Mouse (Mus musculus) ovary, postnatal 14 days (tissue): Measurements from ENCODE around the gene Pde4dip.

Experiments used
- DNase-seq: peaks from one replicate; pipeline ENCODE4 v3.0.0; 2022; ENCODE audit warnings: low spot score

Gene Pde4dip

DNA sequence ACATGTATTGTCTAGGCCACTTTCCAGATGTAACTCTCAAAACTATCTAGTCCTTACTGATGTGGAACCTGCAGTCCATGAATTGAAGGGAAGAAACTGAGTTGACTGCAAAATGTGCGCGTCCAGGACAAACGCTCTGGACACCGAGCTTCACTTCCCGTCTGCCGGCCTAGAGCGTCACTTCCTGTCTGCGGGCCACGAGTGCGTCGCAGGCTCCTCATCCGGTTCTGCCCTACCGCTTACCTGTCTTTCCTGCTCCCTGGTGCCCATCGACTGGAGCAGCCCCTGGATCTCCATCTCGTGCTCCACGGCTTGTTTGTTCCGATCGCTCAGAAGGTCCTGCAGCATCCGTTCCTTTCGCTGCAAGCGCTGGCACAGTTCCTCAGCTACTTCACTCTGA is 136.9 kb downstream of the Pde4dip start:
- no peak for DNase-seq

DNA sequence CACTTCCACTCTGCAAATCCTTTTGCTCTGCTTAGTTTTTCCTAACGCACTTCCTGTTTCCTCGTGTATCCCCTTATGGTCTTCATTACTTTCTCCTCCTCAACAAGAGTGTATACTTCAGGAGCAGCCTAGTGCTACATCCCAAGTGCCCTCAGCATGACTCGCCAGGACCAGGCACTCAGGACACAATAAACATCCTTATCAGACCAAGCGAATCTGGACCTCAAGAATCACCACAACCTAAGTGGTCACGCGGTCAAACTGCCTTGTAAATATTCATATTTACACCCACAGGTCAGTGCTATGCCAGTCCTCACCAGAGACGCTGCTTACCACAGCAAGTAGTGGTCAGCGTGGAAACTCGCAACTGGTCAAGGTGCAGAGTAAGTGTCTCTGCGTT is 139.7 kb downstream of the Pde4dip start:
- DNase-seq: no peak

- no peak for DNase-seq
These were observed 145.7 kb downstream of the Pde4dip start for GRCm38 (mm10) chr3:97742841-97743240.

DNA sequence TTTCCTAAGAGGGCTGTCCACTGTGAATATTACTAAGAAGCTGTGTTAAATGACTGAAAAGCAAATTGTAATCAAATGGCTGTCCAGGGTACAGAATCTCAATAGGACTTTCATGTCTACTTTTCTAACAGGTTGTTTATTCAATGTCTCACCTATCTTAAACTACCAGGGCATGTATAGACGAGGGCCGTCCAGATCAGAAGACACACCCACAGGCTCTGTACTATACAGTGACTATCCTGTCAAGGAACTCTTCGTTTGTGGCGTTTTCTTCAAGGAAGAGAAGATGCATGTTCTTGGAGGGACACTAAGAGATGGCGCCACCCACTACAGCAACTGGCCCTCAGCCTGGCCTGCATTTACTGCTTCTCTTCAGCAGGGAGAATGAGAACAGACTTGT is 152.9 kb downstream of the Pde4dip start:
- no peak for DNase-seq

- no peak for DNase-seq
These were observed 154.2 kb downstream of the Pde4dip start for GRCm38 (mm10) chr3:97734259-97734658.

DNA sequence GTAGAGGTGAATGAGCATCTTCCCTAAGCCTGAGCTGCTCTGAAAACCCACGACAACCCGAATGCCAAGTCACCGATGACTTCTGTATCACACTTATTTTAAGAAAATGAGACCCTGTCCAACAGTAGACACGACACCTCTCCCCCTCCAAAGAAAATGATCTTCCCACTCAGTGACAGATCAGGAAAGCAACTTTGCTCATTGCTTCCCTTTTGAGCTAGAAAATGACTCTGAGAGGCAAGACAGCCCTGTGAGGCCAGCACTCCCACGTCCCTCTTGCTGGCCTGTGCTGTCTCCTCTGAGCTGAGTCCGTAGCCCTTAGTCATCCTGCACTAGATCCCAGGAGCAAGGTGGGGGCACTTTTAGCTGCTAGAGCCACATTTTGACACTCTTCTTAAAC is 155.9 kb downstream of the Pde4dip start:
- no peak for DNase-seq

GRCm38 (mm10) chr3:97730624-97731023 is 157.9 kb downstream of the Pde4dip start:
- no peak for DNase-seq

- peak; percentile 9 for DNase-seq
These were observed 158.4 kb downstream of the Pde4dip start for GRCm38 (mm10) chr3:97730131-97730530.

DNA sequence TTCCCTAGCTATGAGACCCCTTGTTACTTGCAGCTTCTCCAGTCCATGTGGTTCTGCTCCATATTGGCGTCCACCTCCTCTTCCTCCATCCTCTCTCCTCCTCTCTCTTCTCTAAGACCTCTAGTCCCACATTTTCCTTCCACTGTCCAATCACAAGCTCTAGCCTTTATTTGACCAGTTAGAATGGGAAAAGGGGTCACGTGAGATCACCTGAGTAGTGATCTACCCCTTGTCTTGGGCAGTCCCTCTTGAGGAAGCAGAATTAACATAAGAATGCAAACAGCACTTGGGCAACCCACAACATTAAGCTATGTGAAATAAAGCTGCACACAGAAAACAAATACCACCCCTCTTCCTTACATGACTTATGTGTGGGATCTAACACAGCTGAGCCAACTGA is 160.7 kb downstream of the Pde4dip start:
- DNase-seq: no peak

GRCm38 (mm10) chr3:97719116-97719515 is 169.4 kb downstream of the Pde4dip start:
- no peak for DNase-seq

DNA sequence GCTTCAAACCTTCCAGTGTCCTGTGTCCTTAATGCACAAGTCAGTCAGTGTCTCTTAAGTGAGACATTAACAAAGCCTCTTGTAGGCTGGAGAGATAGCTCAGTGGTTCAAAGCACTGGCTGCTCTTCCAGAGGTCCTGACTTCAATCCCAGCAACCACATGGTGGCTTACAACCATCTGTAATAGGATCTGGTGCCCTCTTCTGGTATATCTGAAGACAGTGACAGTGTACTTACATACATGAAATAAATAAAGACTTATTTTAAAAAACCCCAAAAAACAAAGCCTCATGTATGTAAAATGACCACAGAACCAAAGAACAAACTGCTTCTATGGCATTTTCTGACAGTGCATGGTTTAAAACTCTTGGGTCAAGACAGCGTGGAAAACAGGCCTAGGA is 172.6 kb downstream of the Pde4dip start:
- no peak for DNase-seq

DNA sequence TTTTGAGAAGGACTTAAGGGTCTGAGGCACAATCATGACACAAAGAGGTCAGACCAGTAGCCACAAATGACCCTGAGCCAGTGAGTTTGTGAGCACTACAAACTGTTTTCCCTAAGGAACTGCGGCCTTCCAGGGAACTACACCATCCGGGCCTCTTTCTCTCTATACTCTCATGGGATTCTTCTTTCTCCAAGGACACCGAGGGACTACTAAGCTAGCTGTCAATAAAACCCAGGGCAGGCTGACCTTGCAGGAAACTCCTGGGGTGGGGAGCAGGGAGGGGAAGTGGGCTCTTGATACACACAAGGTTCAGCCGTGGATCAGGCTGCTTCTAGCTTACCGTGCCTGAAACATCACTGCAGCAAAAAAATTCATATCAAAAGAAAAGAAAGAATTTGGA is 177.6 kb downstream of the Pde4dip start:
- no peak for DNase-seq

DNA sequence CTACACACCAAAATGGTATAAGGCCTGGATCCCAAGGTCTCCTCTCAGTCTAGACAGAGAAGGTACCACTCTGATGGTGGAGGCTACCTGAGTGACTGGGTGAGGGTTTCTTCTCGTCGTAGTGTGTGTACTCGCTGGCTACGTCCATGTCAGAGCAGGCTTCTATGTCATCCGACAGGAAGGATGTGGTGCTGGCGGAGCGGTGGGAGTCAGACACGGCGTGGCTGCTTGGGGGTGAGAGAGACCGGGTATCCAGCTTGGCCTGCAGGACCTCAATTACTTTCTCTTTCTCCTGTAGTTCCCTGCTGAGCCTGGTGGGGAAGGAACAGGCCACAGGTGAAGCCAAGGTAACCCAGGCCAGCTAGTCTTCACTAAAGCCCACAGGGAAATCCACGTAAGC is 178.4 kb downstream of the Pde4dip start:
- DNase-seq: no peak

DNA sequence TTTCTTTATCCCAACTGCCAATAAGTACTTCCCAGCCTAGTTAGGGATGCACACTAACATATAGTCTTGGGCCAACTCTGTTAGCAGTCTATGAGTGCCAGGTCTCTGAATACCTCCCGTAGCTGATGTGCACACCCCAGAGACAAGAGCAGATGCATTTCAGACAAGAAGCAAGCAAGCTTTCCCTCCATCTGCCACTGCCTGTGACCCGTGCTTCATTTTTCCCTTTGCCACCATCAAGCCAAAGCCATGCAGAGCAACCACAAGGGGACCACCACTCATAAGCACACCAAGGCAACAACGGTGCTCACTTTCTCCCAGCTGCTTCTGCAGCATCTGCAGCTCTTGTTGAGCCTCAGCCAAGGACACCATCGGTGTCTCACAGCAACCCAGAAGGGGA is 181.9 kb downstream of the Pde4dip start:
- DNase-seq: no peak

- DNase-seq: no peak
These were observed 183.0 kb downstream of the Pde4dip start for GRCm38 (mm10) chr3:97705508-97705907.

DNA sequence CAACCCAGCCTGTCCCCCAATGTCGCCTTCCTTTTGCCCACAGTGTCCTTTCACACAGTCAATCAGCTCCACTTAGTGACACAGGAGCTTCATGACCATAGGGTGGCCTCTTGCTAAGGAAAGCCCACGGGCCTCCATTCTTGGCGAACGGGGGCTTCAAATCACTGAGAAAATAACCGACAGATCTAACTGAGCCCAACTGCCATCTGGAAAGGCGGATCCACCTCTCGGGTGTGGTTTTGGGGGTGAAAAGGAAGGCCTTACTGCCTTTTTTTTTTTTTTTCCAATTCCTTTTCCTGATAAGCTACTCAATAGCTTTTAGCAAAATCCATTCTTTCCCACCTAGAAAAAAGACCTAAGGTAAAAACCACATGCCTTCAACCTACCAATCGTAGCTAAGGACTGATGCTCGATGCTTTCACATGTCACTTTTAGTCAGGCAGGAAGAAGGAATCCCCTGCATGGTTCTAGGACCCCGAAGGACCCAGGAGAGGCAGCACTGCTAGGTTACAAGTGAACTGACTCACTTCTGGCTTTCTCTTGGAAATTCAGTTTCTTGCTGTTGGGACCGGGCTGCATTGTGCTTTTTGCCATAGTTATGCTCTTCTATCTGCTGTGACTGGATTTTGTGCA is 185.9 kb downstream of the Pde4dip start:
- no peak for DNase-seq

- DNase-seq: no peak
These were observed 187.3 kb downstream of the Pde4dip start for GRCm38 (mm10) chr3:97701198-97701597.

DNA sequence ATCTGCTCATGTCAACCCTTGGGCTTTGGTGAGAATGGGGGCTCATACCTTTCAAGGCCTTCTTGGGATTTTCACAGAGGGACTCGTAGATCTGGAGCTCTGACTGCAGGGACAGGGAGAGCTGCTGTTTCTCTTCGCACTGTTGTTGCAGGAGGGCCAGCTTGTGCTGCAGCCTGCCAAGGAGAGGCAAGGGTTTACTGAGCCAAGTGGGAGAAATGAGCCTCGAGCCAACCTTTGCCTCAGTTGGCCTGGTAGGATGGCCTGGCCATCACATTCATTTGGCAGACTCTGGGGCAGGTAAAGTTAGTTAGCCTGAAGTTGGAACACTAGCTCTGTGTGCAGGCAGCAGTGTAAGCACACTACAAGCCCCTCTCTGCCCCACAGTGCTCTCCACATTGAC is 189.4 kb downstream of the Pde4dip start:
- no peak for DNase-seq

GRCm38 (mm10) chr3:97697291-97697690 is 191.2 kb downstream of the Pde4dip start:
- DNase-seq: no peak

GRCm38 (mm10) chr3:97696866-97697265 is 191.6 kb downstream of the Pde4dip start:
- no peak for DNase-seq

DNA sequence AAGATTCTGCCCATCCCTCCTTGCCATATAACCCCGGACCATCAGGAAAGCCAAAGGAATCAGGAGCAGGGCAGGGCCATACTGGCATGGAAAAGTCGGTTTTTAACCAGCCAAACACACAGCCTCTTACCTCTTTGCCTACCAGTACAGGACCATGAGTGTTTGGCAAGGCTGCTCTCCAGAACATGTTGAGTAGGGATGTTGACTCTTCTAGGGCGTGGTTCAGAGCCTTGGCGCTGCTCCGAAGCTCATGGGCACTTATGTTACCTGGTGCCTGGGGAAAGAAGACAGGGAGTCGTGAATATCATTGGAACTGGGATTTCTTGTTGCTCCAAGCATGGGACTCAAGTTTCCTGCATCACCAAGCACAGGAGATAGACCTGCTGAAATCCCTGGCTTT is 194.7 kb downstream of the Pde4dip start:
- DNase-seq: no peak

DNA sequence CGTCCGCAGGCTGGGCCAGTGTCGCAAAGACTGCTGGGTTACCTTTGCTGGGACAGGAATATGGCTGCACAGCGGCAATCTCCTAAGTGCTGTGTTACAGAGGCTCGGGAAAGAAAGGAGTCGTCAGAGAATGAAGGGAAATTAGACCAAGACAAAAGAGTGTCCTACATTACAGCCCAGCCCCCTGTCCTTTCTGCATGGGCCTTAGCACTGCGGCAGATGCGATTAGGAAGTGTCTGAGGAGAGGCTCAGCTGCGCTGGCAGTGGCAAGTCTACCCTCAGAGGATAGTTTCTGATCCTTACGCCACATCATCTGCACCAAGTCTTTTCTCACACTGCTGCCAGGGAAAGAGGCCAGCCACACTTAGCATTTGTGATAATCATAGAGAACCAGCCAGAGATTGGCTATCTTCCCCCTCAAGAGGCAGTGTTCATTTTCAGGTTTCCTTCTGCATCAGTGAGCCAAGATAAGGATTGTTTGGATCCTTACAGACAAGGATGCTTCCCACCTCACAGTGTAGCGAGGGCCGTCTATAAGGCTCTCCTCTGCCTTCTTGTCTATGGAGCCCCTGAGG is 197.0 kb downstream of the Pde4dip start:
- no peak for DNase-seq

GRCm38 (mm10) chr3:97690590-97690989 is 197.9 kb downstream of the Pde4dip start:
- DNase-seq: no peak

GRCm38 (mm10) chr3:97689289-97689688 is 199.2 kb downstream of the Pde4dip start:
- no peak for DNase-seq
